Mouse (Mus musculus) monocyte, adult 2 months (primary cell): Measurements from ENCODE around the gene Nanog.
A peak's percentile ranks its signal among the peaks of the same experiment; 100 is the strongest.
"Not testable (repeated sequence)": the region's sequence is repeated elsewhere in the genome, so short reads cannot be mapped to it uniquely, and the experiment has no call there.

Experiments used
- DNase-seq, 2 experiments: peaks; one replicate each; pipeline ENCODE4 v3.0.0; 2022; ENCODE audit warnings: low spot score in 2 of 2, low read depth in 1 of 2

Nanog gene

GRCm38 (mm10) chr6:122707036-122707800 is at the start of gene Nanog:
Gene Nanog (plus strand): TSS chr6:122707489.
- DNase-seq: no peak

GRCm38 (mm10) chr6:122657630-122658029 is 49.7 kb upstream of the Nanog start:
- peak in 1 of 2 experiments; percentile 60 for DNase-seq

GRCm38 (mm10) chr6:122659567-122659966 is 47.7 kb upstream of the Nanog start:
- no peak for DNase-seq

GRCm38 (mm10) chr6:122660601-122661379 is 46.5 kb upstream of the Nanog start:
- peak in 1 of 2 experiments; percentile 39 for DNase-seq

- no peak for DNase-seq
Measured at GRCm38 (mm10) chr6:122662551-122663264, 44.6 kb upstream of the Nanog start.

GRCm38 (mm10) chr6:122663596-122664206 is 43.6 kb upstream of the Nanog start:
- DNase-seq: no peak

- DNase-seq: no peak
Measured at GRCm38 (mm10) chr6:122665866-122666265, 41.4 kb upstream of the Nanog start.

- DNase-seq: no peak
Measured at GRCm38 (mm10) chr6:122667715-122668114, 39.6 kb upstream of the Nanog start.

- DNase-seq: no peak
Measured at GRCm38 (mm10) chr6:122668823-122669222, 38.5 kb upstream of the Nanog start.

- peak; percentile 83 for DNase-seq
Measured at GRCm38 (mm10) chr6:122669406-122670200, 37.7 kb upstream of the Nanog start.

GRCm38 (mm10) chr6:122670201-122670551 is 37.1 kb upstream of the Nanog start:
- DNase-seq: no peak

- no peak for DNase-seq
Measured at GRCm38 (mm10) chr6:122670841-122671240, 36.4 kb upstream of the Nanog start.

GRCm38 (mm10) chr6:122672746-122673145 is 34.5 kb upstream of the Nanog start:
- DNase-seq: no peak

- no peak for DNase-seq
Measured at GRCm38 (mm10) chr6:122682646-122683045, 24.6 kb upstream of the Nanog start.

- no peak for DNase-seq
Measured at GRCm38 (mm10) chr6:122686709-122687108, 20.6 kb upstream of the Nanog start.

- DNase-seq: no peak
Measured at GRCm38 (mm10) chr6:122689411-122690055, 17.8 kb upstream of the Nanog start.

GRCm38 (mm10) chr6:122690082-122690481 is 17.2 kb upstream of the Nanog start:
- no peak for DNase-seq

GRCm38 (mm10) chr6:122695398-122695797 is 11.9 kb upstream of the Nanog start:
- DNase-seq: no peak

- DNase-seq: not testable (repeated sequence)
Measured at GRCm38 (mm10) chr6:122699628-122700027, 7.7 kb upstream of the Nanog start.

GRCm38 (mm10) chr6:122701816-122702215 is 5.5 kb upstream of the Nanog start:
- no peak for DNase-seq
